Mouse (Mus musculus) heart, adult 2 months (tissue): ENCODE results near the gene Tec. TPM values are rescaled to one million over a fixed set of nuclear protein-coding genes. Genes with fewer than 3 reads are reported as not detected.

Experiments
- DNase-seq, 2 experiments: peaks; one replicate each; pipeline ENCODE4 v3.0.0; 2021
- H3K27ac ChIP-seq: fragments of 200-600 bp; 2 replicates; pipeline ENCODE4 v1.8.1; 2022
- H3K27me3 ChIP-seq: fragments of 200-500 bp; 2 replicates; pipeline ENCODE4 v1.6.1; 2012; ENCODE audit warnings: mild to moderate bottlenecking, low read length, inconsistent platforms, mixed read lengths; ENCODE audit not compliant: control insufficient read depth, insufficient read depth
- H3K36me3 ChIP-seq: fragments of 200-500 bp; 2 replicates; pipeline ENCODE4 v1.6.1; 2012; ENCODE audit warnings: low read length, inconsistent platforms; ENCODE audit not compliant: control insufficient read depth, insufficient read depth
- H3K4me1 ChIP-seq: fragments of 200-500 bp; 2 replicates; pipeline ENCODE4 v1.6.1; 2011; ENCODE audit warnings: low read length; ENCODE audit not compliant: control insufficient read depth, insufficient read depth
- H3K4me3 ChIP-seq: fragments of 200-600 bp; 2 replicates; pipeline ENCODE4 v1.8.1; 2022
- H3K79me2 ChIP-seq: fragments of 200-500 bp; replicated peaks from 2 replicates; pipeline ENCODE4 v1.6.1; 2012; ENCODE audit warnings: mild to moderate bottlenecking, inconsistent platforms, low read length, moderate library complexity, mixed read lengths; ENCODE audit not compliant: control insufficient read depth, insufficient read depth
- H3K9ac ChIP-seq: fragments of 200-500 bp; 2 replicates; pipeline ENCODE4 v1.6.1; 2012; ENCODE audit warnings: low read depth, mild to moderate bottlenecking, control low read depth, inconsistent platforms, low read length, mixed read lengths
- CTCF ChIP-seq: fragments of 200-600 bp; IDR thresholded peaks from 2 replicates; pipeline ENCODE4 v1.8.1; 2022; ENCODE audit warnings: antibody characterized with exemption, mild to moderate bottlenecking, moderate library complexity
- EP300 ChIP-seq: fragments of 200-500 bp; IDR thresholded peaks from 2 replicates; pipeline ENCODE4 v1.6.1; 2011; ENCODE audit warnings: low read depth, low read length, control low read depth; ENCODE audit not compliant: insufficient read depth
- POLR2A ChIP-seq: fragments of 200-500 bp; IDR thresholded peaks from 2 replicates; pipeline ENCODE4 v1.6.1; 2011; ENCODE audit warnings: mild to moderate bottlenecking, low read depth, low read length, control low read depth; ENCODE audit not compliant: insufficient read depth
- WGBS: fragments of 180-500 bp; shearing (Covaris S2); methylation state at CpG from one replicate; pipeline ENCODE4 v1.1.7; 2018; 5-methylcytosine and 5-hydroxymethylcytosine counted together
- intact Hi-C: fragments of 180-260 bp; cut with DNase I; formaldehyde crosslinking; loops from one replicate; pipeline ENCODE4 v1.15.1; 2025
- polyA plus RNA-seq: library from polyadenylated mRNA; depleted of rRNA; stranded (reverse); fragments of >200 nt; gene quantifications from 2 replicates; pipeline ENCODE4 v1.2.3, GENCODE M21; 2012
- total RNA-seq, 2 experiments: library from RNA; stranded (reverse); gene quantifications; 2 replicates each; pipeline ENCODE4 v1.2.3; 2021

The Tec gene
- total and polyA plus RNA-seq, 3 experiments, result 5.7 to 13.8 (median 12.8) TPM

DNA sequence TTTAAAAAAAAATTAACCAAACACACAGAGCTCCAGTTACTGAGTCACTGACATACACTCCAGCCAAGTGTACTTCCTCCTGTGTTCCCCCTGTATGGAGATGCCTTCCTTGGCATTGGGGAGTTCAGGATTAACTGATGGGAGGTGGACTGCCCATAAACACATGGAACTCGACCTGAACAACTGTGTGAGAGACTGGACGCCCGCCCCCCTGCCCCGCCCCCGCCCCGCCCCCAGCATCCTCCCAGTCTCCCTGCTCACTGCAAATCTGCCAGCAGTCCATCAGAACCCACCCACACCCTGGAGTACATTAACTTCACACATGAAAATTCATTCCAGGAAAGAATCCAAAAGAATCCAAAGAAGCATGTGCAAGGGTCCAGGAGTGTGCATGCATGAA lies 76.5 kb downstream of the Tec start:
- no peak overlapping the region for H3K27ac ChIP-seq
- no peaks in the 10 kb centered on the region for H3K36me3 ChIP-seq
- TF ChIP-seq EP300 (no peak), POLR2A (no peak), CTCF (no peak)
- DNase-seq, result no peak
- H3K4me3 ChIP-seq, result no peak overlapping the region
- H3K79me2 ChIP-seq, result no peaks in the 10 kb centered on the region; the same call in 1 of the 2 replicates
- intact Hi-C loops, result no loop called here
- peaks cover 1% of the 10 kb centered on the region; the same call in 1 of the 2 replicates for H3K4me1 ChIP-seq
- WGBS, result 24% methylated on average over 6 of the region's 6 CpGs
- H3K9ac ChIP-seq, result no peak overlapping the region
- no peaks in the 10 kb centered on the region for H3K27me3 ChIP-seq

DNA sequence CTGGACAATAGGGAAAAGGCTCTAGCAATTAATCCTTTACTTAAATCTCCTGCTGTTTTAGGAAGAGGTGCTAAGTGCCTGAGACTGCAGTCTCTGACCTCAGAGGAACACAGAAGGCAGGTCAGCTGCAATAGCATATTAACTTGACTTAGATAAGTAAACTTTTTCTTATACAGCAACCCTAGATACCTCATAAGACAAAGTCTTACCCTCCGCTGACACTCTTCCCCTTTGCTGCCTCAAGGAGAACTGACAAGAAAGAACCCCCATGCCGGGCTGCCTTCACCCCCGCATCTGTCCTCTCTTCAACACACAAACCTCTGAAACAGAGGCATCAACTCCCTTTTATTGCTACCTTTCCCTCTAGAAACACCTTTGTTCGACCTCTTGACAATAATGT lies 76.9 kb downstream of the Tec start:
- no peak for DNase-seq
- no peaks in the 10 kb centered on the region; the same call in 1 of the 2 replicates for H3K79me2 ChIP-seq

DNA sequence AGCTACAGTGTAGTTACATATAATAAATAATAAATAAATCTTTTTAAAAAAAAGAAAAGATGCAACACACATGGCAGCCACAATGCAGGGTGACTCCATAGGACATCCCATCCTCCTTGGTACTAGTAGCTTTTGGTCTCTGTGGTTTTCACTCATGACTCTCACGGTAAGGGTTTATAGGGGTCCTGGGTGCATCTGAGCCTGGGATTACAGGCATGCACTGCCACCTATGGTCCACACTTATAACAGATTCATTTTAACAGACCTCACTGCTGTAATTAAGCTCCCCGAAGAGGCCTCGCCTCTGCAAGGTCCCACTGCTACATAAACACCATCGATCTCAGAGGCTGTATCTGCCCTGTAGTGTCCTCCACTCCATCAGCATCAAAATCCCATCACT lies 82.8 kb downstream of the Tec start:
- H3K4me3 ChIP-seq, result no peak overlapping the region
- no peak overlapping the region for H3K27ac ChIP-seq
- peaks cover 1% of the 10 kb centered on the region; the same call in 1 of the 2 replicates for H3K79me2 ChIP-seq
- H3K4me1 ChIP-seq, result no peaks in the 10 kb centered on the region
- intact Hi-C loops, result no loop called here
- no peaks in the 10 kb centered on the region for H3K27me3 ChIP-seq
- WGBS, result 81% methylated on average over 4 of the region's 4 CpGs
- no peaks in the 10 kb centered on the region for H3K36me3 ChIP-seq
- no peak for DNase-seq
- no peak overlapping the region for H3K9ac ChIP-seq
- TF ChIP-seq POLR2A (no peak), EP300 (no peak), CTCF (no peak)

More for the DNA sequence above, 76.9 kb downstream of the Tec start:
- intact Hi-C loops, result no loop called here
- H3K36me3 ChIP-seq, result no peaks in the 10 kb centered on the region
- no peak for TF ChIP-seq POLR2A
- TF ChIP-seq EP300, result no peak
- TF ChIP-seq CTCF, result no peak
- H3K4me3 ChIP-seq, result no peak overlapping the region
- H3K9ac ChIP-seq, result no peak overlapping the region
- no peak overlapping the region for H3K27ac ChIP-seq
- WGBS, result 80% methylated on average over 4 of the region's 4 CpGs
- H3K4me1 ChIP-seq, result peaks cover 1% of the 10 kb centered on the region; the same call in 1 of the 2 replicates
- H3K27me3 ChIP-seq, result no peaks in the 10 kb centered on the region

DNA sequence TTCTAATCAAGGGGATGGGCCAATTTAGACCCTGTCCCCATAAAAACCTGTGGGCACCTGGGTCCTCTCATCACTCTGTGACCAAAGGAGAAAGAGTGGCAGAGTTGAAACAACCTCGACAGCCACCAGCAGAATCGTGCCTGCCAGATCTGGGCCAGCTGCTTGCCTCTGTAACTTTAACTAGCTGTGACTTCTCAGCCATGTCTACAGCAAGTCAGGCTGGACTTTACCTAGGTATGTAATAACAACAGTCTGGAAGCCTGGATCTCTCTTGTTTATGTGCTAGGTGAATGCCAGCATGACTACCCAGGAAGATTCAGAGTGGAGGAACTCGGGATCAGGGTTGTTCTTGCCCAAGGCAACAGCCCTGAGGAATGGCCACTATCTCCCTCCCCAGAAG lies 83.6 kb downstream of the Tec start:
- Histone ChIP-seq H3K4me3 (no peak overlapping the region), H3K79me2 (peaks cover 1% of the 10 kb centered on the region; the same call in 1 of the 2 replicates), H3K27me3 (no peaks in the 10 kb centered on the region), H3K27ac (no peak overlapping the region), H3K4me1 (no peaks in the 10 kb centered on the region), H3K36me3 (no peaks in the 10 kb centered on the region), H3K9ac (no peak overlapping the region)
- intact Hi-C loops, result no loop called here
- no peak for TF ChIP-seq POLR2A
- TF ChIP-seq EP300, result no peak
- no peak for DNase-seq
- 85% methylated on average over 3 of the region's 3 CpGs for whole genome bisulfite sequencing

DNA sequence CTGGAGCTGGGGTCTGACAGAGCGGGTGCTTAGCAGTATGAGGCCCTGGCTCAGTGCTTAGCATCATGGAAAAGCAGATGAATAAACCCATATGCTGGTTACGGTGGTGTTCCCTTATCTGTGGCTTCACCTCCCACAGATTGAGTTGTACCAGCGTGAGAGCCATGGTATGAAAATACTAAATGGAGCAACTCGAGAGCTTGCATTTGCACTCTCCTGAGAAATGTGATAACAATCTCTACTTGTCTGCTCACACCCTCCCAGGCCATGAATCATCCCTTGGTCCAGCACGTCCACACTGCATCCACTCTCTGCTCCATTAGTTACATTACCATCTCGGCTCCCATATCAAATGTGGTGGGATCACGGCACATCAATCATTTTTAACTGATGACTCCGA lies 84.3 kb downstream of the Tec start:
- H3K4me1 ChIP-seq, result no peaks in the 10 kb centered on the region
- no peak for DNase-seq
- no peak overlapping the region for H3K4me3 ChIP-seq
- H3K27ac ChIP-seq, result no peak overlapping the region
- H3K79me2 ChIP-seq, result 0 out of 2 replicates have a peak, but pooled peaks cover 1% of the 10 kb centered on the region
- no peaks in the 10 kb centered on the region for H3K27me3 ChIP-seq
- 82% methylated on average over 8 of the region's 8 CpGs for WGBS
- TF ChIP-seq EP300 (no peak), POLR2A (no peak), CTCF (no peak)
- H3K36me3 ChIP-seq, result no peaks in the 10 kb centered on the region
- H3K9ac ChIP-seq, result no peak overlapping the region
- intact Hi-C loops, result no loop called here

DNA sequence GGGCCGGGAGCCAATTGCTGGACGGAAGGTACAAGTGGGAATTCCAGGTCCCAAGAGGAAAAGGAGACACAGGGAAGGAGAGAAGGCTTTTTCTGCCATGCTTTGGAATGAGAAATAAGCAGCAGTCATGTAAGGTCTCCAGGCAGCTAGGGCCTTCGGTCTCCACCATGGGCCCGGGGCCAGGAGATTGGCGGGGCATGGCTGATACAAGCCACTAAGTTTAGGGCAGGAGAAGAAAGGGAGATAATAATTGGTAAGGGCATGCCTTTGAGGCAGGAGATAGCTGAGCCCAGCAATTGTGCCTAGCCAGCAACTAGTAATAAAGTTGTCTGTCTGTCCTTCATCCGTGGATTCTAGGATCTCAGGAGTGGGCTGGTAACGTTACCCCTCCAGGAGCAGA lies 85.2 kb downstream of the Tec start:
- H3K79me2 ChIP-seq, result 0 out of 2 replicates have a peak, but pooled peaks cover 1% of the 10 kb centered on the region
- no peaks in the 10 kb centered on the region for H3K27me3 ChIP-seq
- TF ChIP-seq CTCF (no peak), POLR2A (no peak), EP300 (no peak)
- H3K9ac ChIP-seq, result no peak overlapping the region
- no peaks in the 10 kb centered on the region for H3K36me3 ChIP-seq
- H3K27ac ChIP-seq, result no peak overlapping the region
- no peaks in the 10 kb centered on the region for H3K4me1 ChIP-seq
- intact Hi-C loops, result no loop called here
- DNase-seq, result no peak
- H3K4me3 ChIP-seq, result no peak overlapping the region
- 70% methylated on average over 7 of the region's 7 CpGs for WGBS

DNA sequence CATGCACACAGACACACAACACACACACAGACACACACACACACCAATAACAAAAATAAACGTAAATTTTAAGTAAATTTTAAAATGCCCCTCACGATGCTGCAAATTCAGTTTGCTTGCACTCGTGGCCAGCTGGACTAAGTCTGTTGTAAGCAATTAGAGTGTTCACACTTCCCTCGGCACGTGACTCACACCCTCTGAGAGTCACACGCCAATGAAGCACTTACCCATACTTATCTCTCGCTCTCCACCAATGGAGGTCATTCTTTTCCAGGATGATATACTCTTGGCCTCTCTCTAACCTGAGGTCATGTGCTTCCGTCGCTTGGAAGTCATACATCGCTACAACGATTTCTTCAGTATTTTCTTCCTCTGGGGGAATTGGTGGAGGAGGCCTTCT lies 86.5 kb downstream of the Tec start:
- H3K4me3 ChIP-seq, result no peak overlapping the region
- H3K79me2 ChIP-seq, result 0 out of 2 replicates have a peak, but pooled peaks cover 1% of the 10 kb centered on the region
- no peak overlapping the region for H3K9ac ChIP-seq
- TF ChIP-seq CTCF (no peak), EP300 (no peak)
- DNase-seq, result no peak
- intact Hi-C loops, result no loop called here
- H3K4me1 ChIP-seq, result no peaks in the 10 kb centered on the region
- 57% methylated on average over 11 of the region's 11 CpGs for WGBS
- no peaks in the 10 kb centered on the region for H3K36me3 ChIP-seq
- no peak overlapping the region for H3K27ac ChIP-seq
- no peaks in the 10 kb centered on the region for H3K27me3 ChIP-seq
